Mouse (Mus musculus) right cerebral cortex, postnatal 25 days (tissue): ENCODE measurements around the gene Vmn1r195.
"Not testable (repeated sequence)": the region's sequence is repeated elsewhere in the genome, so short reads cannot be mapped to it uniquely, and the experiment has no call there.

Experiments
- DNase-seq: peaks from one replicate; pipeline ENCODE4 v3.0.0; 2022

Gene Vmn1r195

DNA sequence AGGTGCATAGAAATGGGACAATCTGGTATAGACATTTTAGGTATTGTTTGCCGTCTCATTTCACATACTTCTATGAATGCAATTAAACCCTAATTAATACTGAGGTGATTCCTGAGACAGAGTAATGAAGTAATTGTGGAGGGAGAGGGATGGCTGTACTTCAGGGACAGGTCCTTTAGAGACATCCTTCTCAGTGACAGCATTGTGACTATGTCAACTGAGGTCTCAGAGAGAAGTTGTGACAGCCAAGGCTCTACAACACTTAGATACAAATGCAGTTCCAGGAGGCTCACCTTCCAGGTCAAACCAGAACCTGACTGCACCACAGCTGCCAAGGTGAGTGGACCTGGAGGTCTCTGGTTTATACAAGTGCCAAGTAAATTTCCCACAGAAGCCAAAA is at the start of gene Vmn1r195:
Gene Vmn1r195, plus strand, starts transcription at position 301 of the 400 bp plus-strand sequence.
- DNase-seq, result not testable (repeated sequence)

DNA sequence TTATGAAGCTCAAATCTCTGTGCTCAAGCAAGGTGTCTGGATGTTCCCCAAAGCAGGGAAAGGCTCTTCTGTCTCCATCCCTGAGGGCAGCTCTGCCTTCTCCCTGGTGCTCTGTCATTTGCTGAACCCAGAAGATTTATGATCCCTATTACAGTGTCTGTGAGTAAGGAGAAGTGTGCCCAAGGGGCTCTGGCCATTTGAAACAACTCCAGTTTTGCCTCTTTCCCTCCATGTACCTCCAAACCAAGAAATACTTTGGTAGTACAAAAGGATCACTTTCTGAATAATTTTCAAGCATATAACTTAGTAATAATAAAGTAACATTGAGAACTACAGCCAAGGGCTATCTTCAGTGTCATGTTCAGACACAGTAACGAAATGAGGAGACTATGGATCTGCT is 47.3 kb upstream of the Vmn1r195 start, which contains the start of gene Vmn1r193:
Gene Vmn1r193, minus strand, starts transcription at position 101 of the 400 bp plus-strand sequence.
- DNase-seq, result not testable (repeated sequence)

DNA sequence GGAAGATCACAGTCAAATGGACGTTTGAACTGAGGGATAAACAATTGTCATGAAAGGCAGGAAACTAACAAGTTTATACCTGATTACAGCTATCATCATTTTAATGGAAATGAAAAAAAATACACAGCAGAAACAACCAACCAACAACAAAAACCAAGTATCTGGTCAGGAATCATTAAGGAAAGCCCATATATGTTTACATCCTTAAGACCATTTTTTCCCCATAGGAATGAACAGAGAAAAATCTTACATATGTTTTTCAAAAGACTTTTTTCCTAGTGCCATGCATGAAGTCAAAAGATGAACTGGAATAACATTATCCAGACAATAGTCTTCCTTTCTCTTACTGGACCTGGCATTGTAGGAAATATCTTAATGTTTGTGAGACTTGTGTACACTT is 26.4 kb upstream of the Vmn1r195 start, which contains the start of gene Vmn1r194:
Gene Vmn1r194, plus strand, starts transcription at position 301 of the 400 bp plus-strand sequence.
- DNase-seq, result no peak

DNA sequence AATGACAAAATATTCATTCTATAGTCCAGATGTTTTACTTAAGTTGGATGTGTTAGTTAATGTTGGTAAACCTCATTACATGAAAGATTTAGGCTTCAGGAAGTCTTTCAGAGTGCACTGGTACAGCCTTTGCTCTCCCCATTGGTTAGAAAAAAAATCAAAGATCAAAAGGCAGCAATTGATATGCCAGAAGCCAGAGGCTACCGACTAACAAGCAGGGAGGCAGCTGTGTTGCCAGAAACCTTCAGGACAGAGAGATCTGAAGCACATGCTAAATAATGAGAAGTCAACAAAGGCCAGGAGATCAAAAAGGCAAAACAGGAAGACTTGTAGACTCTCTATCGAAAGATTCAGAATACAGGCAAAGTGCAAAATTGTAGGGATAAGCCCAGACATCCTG is 1.4 kb downstream of the Vmn1r195 start:
- DNase-seq, result no peak

DNA sequence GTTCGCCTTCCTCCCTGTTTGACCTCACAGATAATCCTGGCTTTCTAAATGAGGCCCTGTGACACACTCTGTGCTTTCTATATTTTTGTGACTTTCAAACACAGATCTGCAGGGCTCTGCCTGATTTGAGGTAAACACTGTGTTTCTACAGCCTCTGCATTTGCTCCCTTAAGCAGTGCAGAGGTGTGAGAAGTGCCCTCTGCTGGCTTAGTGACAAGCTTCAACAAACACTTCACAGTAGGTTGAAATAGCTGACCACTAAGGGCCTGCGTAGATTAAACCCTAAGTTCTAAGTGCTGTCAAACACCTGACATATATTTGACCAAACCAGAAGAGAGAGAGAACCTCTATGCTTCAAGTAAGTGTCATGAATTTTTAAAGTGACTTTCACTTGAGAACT is 14.3 kb downstream of the Vmn1r195 start:
- no peak for DNase-seq

DNA sequence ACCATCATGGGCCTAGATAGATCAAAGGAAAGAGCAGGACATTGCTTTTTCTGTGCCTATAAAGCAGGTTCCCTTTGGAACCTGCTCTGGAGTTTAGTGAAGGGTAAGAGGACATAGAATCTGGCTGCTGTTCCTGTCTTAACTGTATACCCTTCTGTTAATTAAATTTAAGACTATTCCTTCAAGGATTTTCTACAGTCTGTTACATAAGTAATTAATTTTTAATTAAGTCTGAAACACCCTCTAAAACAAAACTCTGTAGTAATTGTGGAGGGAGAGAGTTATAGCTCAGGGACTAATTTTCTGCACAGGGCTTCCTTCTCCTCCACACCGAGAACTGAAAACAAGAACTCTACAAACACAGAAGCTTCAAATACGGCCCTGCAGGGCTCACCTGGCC is 19.3 kb downstream of the Vmn1r195 start, which contains the start of gene Vmn1r196:
Gene Vmn1r196, plus strand, starts transcription at position 301 of the 400 bp plus-strand sequence.
- DNase-seq, result no peak

DNA sequence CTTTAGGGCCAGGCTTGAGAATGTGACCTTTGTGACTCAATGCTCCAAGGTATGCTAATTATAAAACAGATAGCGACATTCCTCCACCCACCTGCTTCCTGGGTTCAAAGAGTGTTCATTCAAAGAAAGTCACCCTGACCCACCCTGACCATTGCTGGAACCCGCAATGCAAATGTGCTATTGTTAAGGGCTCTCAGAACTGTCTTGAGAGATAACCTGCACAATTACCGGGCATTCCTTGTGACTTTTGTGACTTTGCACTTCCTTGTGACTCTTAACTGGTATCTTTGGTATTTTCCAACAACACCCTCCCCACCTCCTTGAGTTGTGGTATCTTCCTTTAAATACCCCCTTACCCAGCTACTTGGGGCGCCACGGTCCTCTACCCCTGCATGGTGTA is 37.8 kb downstream of the Vmn1r195 start:
- not testable (repeated sequence) for DNase-seq

DNA sequence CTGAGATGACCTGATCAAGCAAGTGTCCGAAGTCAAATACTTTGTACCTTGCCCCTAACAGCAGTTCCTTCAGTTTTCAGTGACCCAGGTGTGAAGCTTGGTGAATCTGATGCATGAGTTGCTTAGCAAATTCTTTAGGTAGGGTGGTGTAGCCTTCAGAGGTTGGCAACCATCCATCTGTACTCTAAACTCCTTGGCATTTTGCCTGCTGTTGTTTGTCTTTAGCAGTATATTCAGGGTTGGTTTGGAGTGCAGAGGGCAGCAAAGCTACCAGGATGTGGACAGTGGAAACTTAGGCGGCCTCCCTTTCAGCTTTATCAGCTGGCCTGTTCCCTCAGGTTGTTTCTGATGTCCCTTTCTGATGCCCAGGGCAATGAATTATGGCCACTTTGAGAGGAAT is 45.0 kb downstream of the Vmn1r195 start:
- no peak for DNase-seq

DNA sequence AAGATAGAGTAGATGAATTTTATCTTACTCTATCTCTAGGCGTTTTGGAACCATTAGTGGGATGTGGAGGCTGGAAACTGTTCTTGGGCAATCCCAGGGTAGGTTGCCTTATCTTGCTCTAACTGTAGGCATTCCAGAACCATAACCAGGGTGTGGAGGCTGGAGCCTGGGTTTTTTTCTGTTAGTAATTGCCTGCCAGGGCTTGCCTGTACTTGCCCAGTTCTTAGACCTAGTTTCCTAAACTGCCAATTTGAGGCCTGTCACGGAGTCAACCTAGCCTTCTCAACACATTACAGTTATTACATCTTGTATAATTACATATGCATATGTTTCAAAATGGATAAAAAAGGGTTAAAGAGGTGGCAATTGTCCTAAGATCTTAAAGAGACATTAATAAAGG is 47.0 kb downstream of the Vmn1r195 start:
- no peak for DNase-seq

DNA sequence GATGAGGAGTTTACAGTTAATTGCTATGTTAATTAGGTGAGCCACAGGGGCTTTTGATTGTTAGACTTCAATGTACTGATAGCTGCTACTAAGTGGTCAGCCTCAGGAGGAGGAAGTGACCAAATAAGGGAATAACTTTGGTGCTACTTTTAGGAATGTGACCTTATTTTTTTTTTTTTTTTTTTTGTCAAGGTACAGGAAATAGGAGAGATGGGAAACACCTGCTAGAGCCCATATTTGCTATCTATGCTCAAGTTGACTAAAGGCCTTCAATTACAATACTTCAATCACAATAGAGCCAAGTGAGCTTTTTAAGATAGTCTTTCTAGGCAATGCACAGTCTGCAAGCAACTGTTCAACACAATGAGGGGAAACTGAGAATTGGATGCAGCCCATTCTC is 49.8 kb downstream of the Vmn1r195 start:
- DNase-seq, result no peak

DNA sequence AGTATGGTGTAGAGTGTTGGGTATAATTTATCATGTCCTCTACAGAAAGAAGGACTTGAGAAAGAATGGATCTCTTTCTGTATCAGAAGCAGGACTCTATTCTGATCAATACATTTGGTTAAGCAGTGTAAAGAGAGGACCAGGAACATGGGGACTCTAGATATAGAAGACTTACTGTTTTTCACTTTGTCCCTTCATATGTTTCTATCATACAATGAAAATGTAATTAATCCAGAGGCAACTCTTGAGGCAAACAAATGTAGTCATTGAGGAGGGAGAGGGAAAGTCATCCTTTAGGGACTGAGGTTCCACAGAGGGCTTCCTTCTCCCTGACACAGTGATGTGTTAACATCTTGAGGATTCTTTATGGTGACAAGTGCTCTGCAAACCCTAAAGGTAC is 54.0 kb downstream of the Vmn1r195 start, which contains the start of gene Vmn1r197:
Gene Vmn1r197, plus strand, starts transcription at position 301 of the 400 bp plus-strand sequence.
- no peak for DNase-seq
